Mouse (Mus musculus): ENCODE measurements around the gene Ripply1.
"Not testable (repeated sequence)": the region's sequence is repeated elsewhere in the genome, so short reads cannot be mapped to it uniquely, and the experiment has no call there.

Gene Ripply1

GRCm38 (mm10) chrX:139779401-139779800 lies 2.8 kb downstream of the Ripply1 start:
- no peak for DNase-seq

DNA sequence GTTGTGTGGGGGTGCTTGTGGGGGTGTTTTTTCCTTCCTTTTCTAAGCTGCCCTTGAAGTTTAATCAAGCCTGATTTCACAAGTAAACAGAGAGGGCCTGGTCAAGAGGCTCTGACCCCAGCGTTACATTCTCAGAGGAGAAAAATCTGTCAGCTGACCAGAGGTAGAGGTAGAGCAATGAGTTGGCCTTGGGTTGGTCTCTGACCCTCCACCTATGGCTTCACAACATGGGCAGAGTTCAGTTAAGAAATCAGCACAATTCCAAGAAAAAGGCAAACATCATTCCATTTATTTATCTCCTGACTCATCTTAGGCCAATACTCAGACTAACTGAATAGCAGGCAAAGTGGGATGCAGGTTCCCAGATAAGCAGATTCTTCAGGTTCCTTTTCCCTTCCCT lies 3.3 kb downstream of the Ripply1 start:
- no peak for DNase-seq

DNA sequence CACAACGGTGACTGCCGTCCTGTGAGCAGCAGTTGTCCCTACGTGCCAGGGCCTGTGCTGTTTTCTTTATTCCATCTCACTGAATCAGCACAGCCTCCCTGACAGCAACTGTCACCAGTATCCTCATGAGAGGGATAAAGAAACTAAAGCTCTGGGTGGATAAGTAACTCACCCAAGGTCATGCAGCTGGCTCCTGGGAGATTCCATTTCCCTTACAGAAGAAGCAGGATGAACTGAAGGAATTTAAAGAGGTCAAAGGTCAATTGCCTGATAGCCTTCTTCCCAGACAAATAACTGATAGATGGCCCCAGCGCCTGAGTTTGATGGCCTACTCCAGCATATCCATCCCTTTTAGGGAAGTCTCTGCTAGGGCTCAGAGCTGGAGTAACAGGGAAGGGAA lies 4.8 kb downstream of the Ripply1 start:
- DNase-seq = no peak

GRCm38 (mm10) chrX:139775084-139775612 lies 7.0 kb downstream of the Ripply1 start:
- DNase-seq = no peak

GRCm38 (mm10) chrX:139774309-139775083 lies 7.7 kb downstream of the Ripply1 start:
- DNase-seq = peak; percentile 75

- no peak for DNase-seq
Measured at GRCm38 (mm10) chrX:139769975-139770637, 12.0 kb downstream of the Ripply1 start.

DNA sequence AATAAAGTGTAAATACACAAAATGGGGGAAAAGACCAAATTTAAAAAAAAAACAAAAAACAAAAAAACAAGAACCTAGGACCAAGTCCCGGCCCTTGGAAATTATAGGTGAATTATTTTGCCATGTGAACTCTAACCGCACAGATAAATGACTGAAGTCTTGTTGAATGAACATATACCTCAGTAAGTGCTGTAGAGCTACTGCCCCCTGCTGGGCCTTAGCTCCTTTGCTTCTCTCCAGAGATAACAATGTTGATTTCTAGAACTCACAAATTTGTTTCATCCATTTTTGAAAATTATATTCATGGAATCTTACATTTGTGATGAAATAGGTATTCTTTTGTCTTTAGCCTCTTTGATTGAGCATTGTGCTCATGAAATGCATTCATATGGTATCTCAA lies 19.6 kb downstream of the Ripply1 start:
- DNase-seq = peak; percentile 40

GRCm38 (mm10) chrX:139758634-139759033 lies 23.5 kb downstream of the Ripply1 start:
- DNase-seq = not testable (repeated sequence)

DNA sequence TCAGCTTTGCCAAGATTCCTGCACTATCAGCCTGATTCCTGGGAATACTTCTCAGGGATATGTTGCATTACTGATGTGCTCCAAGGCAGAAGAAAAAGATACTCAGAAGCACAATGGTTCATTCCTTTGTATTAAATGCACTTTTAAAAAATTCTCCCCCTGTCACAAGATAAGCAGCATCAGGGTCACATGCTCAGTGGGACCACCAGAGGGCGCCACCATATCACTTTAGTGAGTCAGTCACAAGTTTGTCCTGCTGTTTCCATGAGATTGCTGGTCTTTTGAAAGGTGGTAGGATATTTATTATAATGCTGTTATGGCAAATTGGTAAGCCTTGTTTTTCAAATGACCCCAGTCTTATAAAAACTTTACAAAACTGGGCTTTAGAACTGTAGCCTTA lies 30.3 kb downstream of the Ripply1 start:
- DNase-seq = peak; percentile 65

- DNase-seq = no peak
Measured at GRCm38 (mm10) chrX:139737066-139737465, 45.1 kb downstream of the Ripply1 start.

DNA sequence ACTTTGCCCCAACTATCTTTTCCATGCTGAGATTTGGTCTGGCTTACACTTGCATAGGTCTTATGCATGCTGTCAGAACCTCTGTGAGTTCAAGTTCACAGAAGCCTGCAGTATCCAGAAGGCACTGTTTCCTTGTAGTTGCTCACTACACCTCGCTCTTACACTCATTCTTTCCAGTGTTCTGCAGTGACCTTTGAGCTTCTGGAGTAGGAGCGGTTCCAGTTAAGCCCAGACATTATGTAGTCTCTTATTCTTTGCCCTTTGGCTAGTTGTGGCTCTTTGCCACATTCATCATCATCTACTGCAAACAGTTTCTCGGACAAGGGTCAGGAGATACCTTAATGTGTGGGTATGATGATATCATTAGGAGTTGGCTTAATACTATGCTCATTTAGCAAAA lies 51.6 kb downstream of the Ripply1 start:
- no peak for DNase-seq

Measured in liver (tissue).